Mouse (Mus musculus): ENCODE results near the gene Fbxo47. TPM values are rescaled to one million over a fixed set of nuclear protein-coding genes. Genes with fewer than 3 reads are reported as not detected.

The Fbxo47 gene
- total RNA-seq, 2 experiments from 2014 or later = 0.35 to 0.75 TPM

GRCm38 (mm10) chr11:97830501-97830900 is 53.5 kb downstream of the Fbxo47 start:
- peak in 1 of 2 experiments; percentile 13 for DNase-seq

- DNase-seq = peak in 1 of 2 experiments; percentile 25
These were observed 54.0 kb downstream of the Fbxo47 start for GRCm38 (mm10) chr11:97829913-97830476.

GRCm38 (mm10) chr11:97829365-97829764 is 54.6 kb downstream of the Fbxo47 start:
- DNase-seq = peak in 1 of 2 experiments; percentile 6

- peak in 1 of 2 experiments; percentile 2 for DNase-seq
These were observed 56.3 kb downstream of the Fbxo47 start for GRCm38 (mm10) chr11:97827654-97828053.

- no peak for DNase-seq
These were observed 57.5 kb downstream of the Fbxo47 start for GRCm38 (mm10) chr11:97826414-97826813.

GRCm38 (mm10) chr11:97825971-97826370 is 58.0 kb downstream of the Fbxo47 start:
- no peak for DNase-seq

- DNase-seq = no peak
These were observed 58.7 kb downstream of the Fbxo47 start for GRCm38 (mm10) chr11:97825295-97825694.

- DNase-seq = no peak
These were observed 59.1 kb downstream of the Fbxo47 start for GRCm38 (mm10) chr11:97824895-97825294.

GRCm38 (mm10) chr11:97824168-97824567 is 59.8 kb downstream of the Fbxo47 start:
- DNase-seq = no peak

- peak in 1 of 2 experiments; percentile 66 for DNase-seq
These were observed 60.9 kb downstream of the Fbxo47 start for GRCm38 (mm10) chr11:97822840-97823603.

GRCm38 (mm10) chr11:97821401-97822064 is 62.4 kb downstream of the Fbxo47 start:
- DNase-seq = no peak

GRCm38 (mm10) chr11:97820840-97821239 is 63.1 kb downstream of the Fbxo47 start:
- DNase-seq = peak; percentile 82 to 89

- DNase-seq = peak in 1 of 2 experiments; percentile 78
These were observed 64.0 kb downstream of the Fbxo47 start for GRCm38 (mm10) chr11:97819923-97820322.

GRCm38 (mm10) chr11:97819102-97819501 is 64.9 kb downstream of the Fbxo47 start:
- DNase-seq = no peak

- no peak for DNase-seq
These were observed 65.4 kb downstream of the Fbxo47 start for GRCm38 (mm10) chr11:97818571-97818970.

- no peak for DNase-seq
These were observed 66.0 kb downstream of the Fbxo47 start for GRCm38 (mm10) chr11:97818003-97818402.

- no peak for DNase-seq
These were observed 66.6 kb downstream of the Fbxo47 start for GRCm38 (mm10) chr11:97817379-97817778.

- no peak for DNase-seq
These were observed 67.0 kb downstream of the Fbxo47 start for GRCm38 (mm10) chr11:97816916-97817315.

- DNase-seq = no peak
These were observed 67.8 kb downstream of the Fbxo47 start for GRCm38 (mm10) chr11:97816176-97816575.

- no peak for DNase-seq
These were observed 68.2 kb downstream of the Fbxo47 start for GRCm38 (mm10) chr11:97815736-97816135.

GRCm38 (mm10) chr11:97813746-97814515 is 70.0 kb downstream of the Fbxo47 start:
- DNase-seq = no peak

- no peak for DNase-seq
These were observed 70.9 kb downstream of the Fbxo47 start for GRCm38 (mm10) chr11:97813085-97813484.
